In the genomic region with DNA sequence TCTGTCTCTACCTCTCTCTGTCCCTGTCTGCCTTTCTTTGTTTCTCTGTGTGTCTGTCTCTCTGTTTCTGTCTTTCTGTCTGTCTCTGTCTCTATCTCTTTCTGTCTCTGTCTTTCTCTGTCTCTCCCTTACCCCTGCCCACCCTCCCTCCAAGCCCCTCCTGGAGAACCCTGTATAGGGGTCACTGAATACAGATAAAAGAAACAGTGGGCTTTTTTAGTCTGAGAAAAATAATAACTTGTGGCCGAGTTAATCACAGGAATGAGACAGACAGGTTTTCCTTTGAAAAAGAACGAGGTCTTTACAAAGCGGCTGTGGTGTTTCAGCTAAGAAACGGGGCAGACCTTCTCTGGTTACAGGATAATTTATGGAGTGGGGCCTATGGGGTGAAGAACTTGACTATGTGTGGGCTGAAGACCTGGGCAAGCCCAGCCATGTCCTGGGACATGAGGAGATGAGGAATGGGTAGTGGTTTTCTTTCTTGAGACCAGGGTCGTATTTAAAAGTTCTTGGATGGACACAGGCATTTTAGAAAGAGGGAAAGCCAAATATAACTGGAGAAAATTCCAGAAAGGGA, we compare ENCODE assay signal across 11 mouse cellular contexts.
DNase-seq lines count a peak whose midpoint lies in the region; ATAC-seq and TF ChIP-seq lines count a peak whose summit lies in the region.
"Had no signal": no experiment of that assay in that cellular context is flagged by ENCODE, and none has a peak within 500 bp of the region (broad histone marks: within the 10 kb centered on the region; RNA-seq: fewer than 3 reads in every experiment).

No protein-coding gene starts in this region.

- WGBS in heart, embryonic 10.5 days, result 56% methylated on average over 5 of the region's 5 CpGs
- 13% methylated on average over 5 of the region's 5 CpGs for WGBS in lung, embryonic 14.5 days
- 35% methylated on average over 5 of the region's 5 CpGs for whole genome bisulfite sequencing in lung, adult 2 months
- 13% methylated on average over 5 of the region's 5 CpGs for WGBS in embryonic facial prominence, embryonic 14.5 days
- WGBS in midbrain, postnatal 0 days, result 29% methylated on average over 5 of the region's 5 CpGs

- no peaks in the 10 kb centered on the region for H3K27me3 ChIP-seq in heart, embryonic 10.5 days (ENCODE audit: insufficient read depth, poor library complexity, severe bottlenecking)
- no peaks in the 10 kb centered on the region for H3K27me3 ChIP-seq in lung, embryonic 14.5 days (ENCODE audit: insufficient read depth, low read length)
- H3K27me3 ChIP-seq in embryonic facial prominence, embryonic 14.5 days (replicated peaks; ENCODE audit: control insufficient read depth, insufficient read depth, low read length), result no peaks in the 10 kb centered on the region
- no peaks in the 10 kb centered on the region for H3K27me3 ChIP-seq in midbrain, postnatal 0 days (ENCODE audit: insufficient read depth, low read length)
- H3K27me3 ChIP-seq: intestine, embryonic 15.5 days had no signal

- peaks cover 23% of the 10 kb centered on the region for H3K4me1 ChIP-seq in heart, embryonic 10.5 days
- H3K4me1 ChIP-seq in lung, embryonic 14.5 days (ENCODE audit: insufficient read depth), result peaks cover 6% of the 10 kb centered on the region
- H3K4me1 ChIP-seq in lung, adult 2 months (ENCODE audit: control insufficient read depth, insufficient read depth, low read length), result no peaks in the 10 kb centered on the region
- H3K4me1 ChIP-seq in embryonic facial prominence, embryonic 14.5 days (ENCODE audit: control insufficient read depth, insufficient read depth, low read length), result peaks cover 9% of the 10 kb centered on the region
- H3K4me1 ChIP-seq in midbrain, postnatal 0 days (ENCODE audit: insufficient read depth, low read length), result peaks cover 3% of the 10 kb centered on the region; the same call in 1 of the 2 replicates

- intact Hi-C loops in heart, postnatal 14 days (cut with DNase I), result no loop called here
- intact Hi-C loops in left cerebral cortex, adult 2 months (cut with DNase I), result no loop called here

- H3K4me3 ChIP-seq in heart, embryonic 10.5 days, result no peak overlapping the region
- H3K4me3 ChIP-seq in lung, embryonic 14.5 days (ENCODE audit: low read depth, low read length), result no peak overlapping the region
- H3K4me3 ChIP-seq in lung, adult 2 months (replicated peaks; ENCODE audit: extremely low read depth, low read depth, low read length), result no peak overlapping the region
- no peak overlapping the region for H3K4me3 ChIP-seq in embryonic facial prominence, embryonic 14.5 days (ENCODE audit: low read depth, low read length)
- no peak overlapping the region for H3K4me3 ChIP-seq in midbrain, postnatal 0 days (ENCODE audit: low read depth, low read length)
- no peak overlapping the region for H3K4me3 ChIP-seq in left cerebral cortex, adult 2 months
- H3K4me3 ChIP-seq: intestine, embryonic 15.5 days had no signal

- no peak for TF ChIP-seq POLR2A in lung, adult 2 months (IDR thresholded peaks at IDR 0.05; ENCODE audit: borderline replicate concordance, extremely low read depth, low read depth, low read length)

- H3K4me2 ChIP-seq in lung, embryonic 14.5 days, result no peak overlapping the region
- no peak overlapping the region for H3K4me2 ChIP-seq in embryonic facial prominence, embryonic 14.5 days (ENCODE audit: low read depth, low read length)
- no peak overlapping the region for H3K4me2 ChIP-seq in midbrain, postnatal 0 days (ENCODE audit: low read depth, low read length, poor library complexity, severe bottlenecking)
- H3K4me2 ChIP-seq: intestine, embryonic 15.5 days had no signal

- DNase-seq in heart, embryonic 10.5 days (ENCODE audit: low spot score), result no peak
- DNase-seq in heart, postnatal 14 days, result no peak
- no peak for DNase-seq in lung, embryonic 14.5 days
- DNase-seq in lung, adult 2 months, result no peak
- peak; percentile 59 for DNase-seq in embryonic facial prominence, embryonic 14.5 days (ENCODE audit: low spot score)
- DNase-seq in midbrain, postnatal 0 days (ENCODE audit: low spot score), result no peak
- no peak for DNase-seq in left cerebral cortex, adult 2 months (ENCODE audit: extremely low spot score in 1 of 2, low spot score in 2 of 2)
- DNase-seq in retina, postnatal 1 day, result no peak
- DNase-seq: adrenal gland, adult 8-10 months had no signal

- no peaks in the 10 kb centered on the region for H3K9me3 ChIP-seq in heart, embryonic 10.5 days
- H3K9me3 ChIP-seq in lung, embryonic 14.5 days (ENCODE audit: low read depth, low read length), result no peaks in the 10 kb centered on the region
- no peaks in the 10 kb centered on the region for H3K9me3 ChIP-seq in embryonic facial prominence, embryonic 14.5 days (ENCODE audit: control insufficient read depth, low read length)
- no peaks in the 10 kb centered on the region for H3K9me3 ChIP-seq in midbrain, postnatal 0 days (ENCODE audit: low read length)
- H3K9me3 ChIP-seq: intestine, embryonic 15.5 days had no signal

- ATAC-seq in lung, embryonic 14.5 days (ENCODE audit: insufficient read depth), result no peak
- ATAC-seq in embryonic facial prominence, embryonic 14.5 days (ENCODE audit: low read depth), result 0 out of 2 replicates have a peak, but pooled peaks have one; percentile 42
- no peak for ATAC-seq in midbrain, postnatal 0 days (ENCODE audit: low FRiP score)
- ATAC-seq: intestine, embryonic 15.5 days had no signal

- TF ChIP-seq CTCF in lung, embryonic 14.5 days (IDR thresholded peaks at IDR 0.05; ENCODE audit: low read depth), result no peak
- no peak for TF ChIP-seq CTCF in lung, adult 2 months (IDR thresholded peaks at IDR 0.05; ENCODE audit: insufficient read depth, low read length)
- no peak for TF ChIP-seq CTCF in midbrain, postnatal 0 days (IDR thresholded peaks at IDR 0.05)
- TF ChIP-seq CTCF in left cerebral cortex, adult 2 months (IDR thresholded peaks at IDR 0.05), result no peak

- H3K9ac ChIP-seq in lung, embryonic 14.5 days, result no peak overlapping the region
- H3K9ac ChIP-seq in embryonic facial prominence, embryonic 14.5 days (ENCODE audit: low read depth, low read length), result no peak overlapping the region
- 0 out of 2 replicates have a peak overlapping the region, but pooled peaks have one; percentile 19 for H3K9ac ChIP-seq in midbrain, postnatal 0 days (replicated peaks; ENCODE audit: low read length, poor library complexity, severe bottlenecking)
- H3K9ac ChIP-seq: intestine, embryonic 15.5 days; liver, embryonic 14.5 days had no signal

- H3K27ac ChIP-seq in heart, embryonic 10.5 days, result peak overlapping the region; percentile 73
- peak overlapping the region; percentile 70; the same call in 1 of the 2 replicates for H3K27ac ChIP-seq in lung, embryonic 14.5 days (ENCODE audit: low read depth)
- H3K27ac ChIP-seq in embryonic facial prominence, embryonic 14.5 days (replicated peaks; ENCODE audit: low read depth, low read length), result peak overlapping the region; percentile 78
- peak overlapping the region; percentile 47; the same call in 1 of the 2 replicates for H3K27ac ChIP-seq in midbrain, postnatal 0 days (ENCODE audit: low read depth, low read length)
- no peak overlapping the region for H3K27ac ChIP-seq in left cerebral cortex, adult 2 months
- H3K27ac ChIP-seq: intestine, embryonic 15.5 days; liver, embryonic 14.5 days had no signal

- no peaks in the 10 kb centered on the region for H3K36me3 ChIP-seq in heart, embryonic 10.5 days
- H3K36me3 ChIP-seq in lung, embryonic 14.5 days (ENCODE audit: insufficient read depth), result no peaks in the 10 kb centered on the region
- no peaks in the 10 kb centered on the region for H3K36me3 ChIP-seq in embryonic facial prominence, embryonic 14.5 days (ENCODE audit: control insufficient read depth, insufficient read depth, low read length)
- H3K36me3 ChIP-seq in midbrain, postnatal 0 days (ENCODE audit: insufficient read depth, low read length), result no peaks in the 10 kb centered on the region
- H3K36me3 ChIP-seq: intestine, embryonic 15.5 days had no signal
